Mouse (Mus musculus) limb, embryonic 11.5 days (tissue): ENCODE results near the gene Gng12. TPM values are rescaled to one million over a fixed set of nuclear protein-coding genes. Genes with fewer than 3 reads are reported as not detected.
"Not testable (repeated sequence)": the region's sequence is repeated elsewhere in the genome, so short reads cannot be mapped to it uniquely, and the experiment has no call there.

Source experiments
- ATAC-seq: fragments of 200-750 bp; cut with Nextera tagmentation; 2 replicates; pipeline ENCODE4 v1.8.0; 2017; ENCODE audit warnings: low read depth; ENCODE audit not compliant: insufficient number of reproducible peaks, low FRiP score, low TSS enrichment
- DNase-seq: peaks from one replicate; pipeline ENCODE4 v3.0.0-alpha.2; 2015; ENCODE audit warnings: low spot score
- H3K27ac ChIP-seq: fragments of 300-500 bp; sonication (generic); replicated peaks from 2 replicates; pipeline ENCODE4 v1.5.1; 2014; ENCODE audit warnings: low read depth, mild to moderate bottlenecking, low read length
- H3K27me3 ChIP-seq: fragments of 300-500 bp; sonication (generic); 2 replicates; pipeline ENCODE4 v1.6.1; 2014; ENCODE audit warnings: mild to moderate bottlenecking, low read length, mixed read lengths; ENCODE audit not compliant: control insufficient read depth, insufficient read depth
- H3K36me3 ChIP-seq: fragments of 300-500 bp; sonication (generic); 2 replicates; pipeline ENCODE4 v1.6.1; 2014; ENCODE audit warnings: mild to moderate bottlenecking, low read length, moderate library complexity, mixed read lengths; ENCODE audit not compliant: control insufficient read depth, insufficient read depth
- H3K4me1 ChIP-seq: fragments of 300-500 bp; sonication (generic); 2 replicates; pipeline ENCODE4 v1.6.1; 2014; ENCODE audit warnings: low read length, mixed read lengths; ENCODE audit not compliant: control insufficient read depth, insufficient read depth
- H3K4me2 ChIP-seq: fragments of 300-500 bp; sonication (generic); 2 replicates; pipeline ENCODE4 v1.6.1; 2014; ENCODE audit warnings: low read depth, mild to moderate bottlenecking, moderate library complexity; ENCODE audit not compliant: severe bottlenecking
- H3K4me3 ChIP-seq: fragments of 300-500 bp; sonication (generic); 2 replicates; pipeline ENCODE4 v1.5.1; 2014; ENCODE audit warnings: low read depth, low read length
- H3K9ac ChIP-seq: fragments of 300-500 bp; sonication (generic); 2 replicates; pipeline ENCODE4 v1.6.1; 2014; ENCODE audit warnings: mild to moderate bottlenecking, low read length
- H3K9me3 ChIP-seq: fragments of 300-500 bp; sonication (generic); 2 replicates; pipeline ENCODE4 v1.6.1; 2016; ENCODE audit warnings: low read length; ENCODE audit not compliant: control insufficient read depth
- WGBS: fragments of 180-500 bp; shearing (Covaris S2); extraction: QIAGEN DNeasy Blood & Tissue Kit; methylation state at CpG from one replicate; pipeline ENCODE4 v1.1.7; 2014; 5-methylcytosine and 5-hydroxymethylcytosine counted together
- polyA plus RNA-seq: library from polyadenylated mRNA; unstranded; fragments of >200 nt; fragmentation: Nextera tagmentation; extraction: Ambion mirVana; gene quantifications from 2 replicates; pipeline ENCODE4 v1.2.1, GENCODE M21; 2014

Gene Gng12
- polyA plus RNA-seq, 1 experiment from 2014 or later: 72.2 TPM

GRCm38 (mm10) chr6:66953951-66954519, 57.8 kb downstream of the Gng12 start:
- Histone ChIP-seq H3K27ac (no peak overlapping the region), H3K9ac (no peak overlapping the region), H3K9me3 (no peaks in the 10 kb centered on the region), H3K36me3 (no peaks in the 10 kb centered on the region), H3K4me1 (no peaks in the 10 kb centered on the region), H3K27me3 (no peaks in the 10 kb centered on the region), H3K4me3 (no peak overlapping the region), H3K4me2 (no peak overlapping the region)
- DNase-seq: no peak
- WGBS: 79% methylated on average over 11 of the region's 11 CpGs
- no peak for ATAC-seq

- ATAC-seq (no peak), DNase-seq (no peak)
- H3K36me3 ChIP-seq: no peaks in the 10 kb centered on the region
- WGBS: 83% methylated on average over 11 of the region's 11 CpGs
- no peaks in the 10 kb centered on the region for H3K9me3 ChIP-seq
- H3K4me2 ChIP-seq: no peak overlapping the region
- no peaks in the 10 kb centered on the region for H3K27me3 ChIP-seq
- H3K4me3 ChIP-seq: no peak overlapping the region
- no peaks in the 10 kb centered on the region for H3K4me1 ChIP-seq
- no peak overlapping the region for H3K9ac ChIP-seq
- no peak overlapping the region for H3K27ac ChIP-seq
Observed at GRCm38 (mm10) chr6:66955089-66955657, 59.0 kb downstream of the Gng12 start.

- no peaks in the 10 kb centered on the region for H3K36me3 ChIP-seq
- no peak overlapping the region for H3K27ac ChIP-seq
- ATAC-seq: no peak
- H3K4me2 ChIP-seq: no peak overlapping the region
- 98% methylated on average over 5 of the region's 5 CpGs for WGBS
- no peaks in the 10 kb centered on the region for H3K4me1 ChIP-seq
- no peak overlapping the region for H3K4me3 ChIP-seq
- no peaks in the 10 kb centered on the region for H3K9me3 ChIP-seq
- H3K9ac ChIP-seq: no peak overlapping the region
- no peaks in the 10 kb centered on the region for H3K27me3 ChIP-seq
- DNase-seq: no peak
Observed at GRCm38 (mm10) chr6:66958466-66959235, 62.5 kb downstream of the Gng12 start.

GRCm38 (mm10) chr6:66962582-66963043, 66.4 kb downstream of the Gng12 start:
- no peak overlapping the region for H3K4me2 ChIP-seq
- ATAC-seq: peak; percentile 71; the same call in 1 of the 2 replicates
- no peaks in the 10 kb centered on the region for H3K27me3 ChIP-seq
- H3K4me3 ChIP-seq: no peak overlapping the region
- no peaks in the 10 kb centered on the region for H3K9me3 ChIP-seq
- no peak overlapping the region for H3K27ac ChIP-seq
- 45% methylated on average over 2 of the region's 2 CpGs for WGBS
- DNase-seq: peak; percentile 54
- no peaks in the 10 kb centered on the region for H3K36me3 ChIP-seq
- no peak overlapping the region for H3K9ac ChIP-seq
- H3K4me1 ChIP-seq: no peaks in the 10 kb centered on the region

- DNase-seq (no peak), ATAC-seq (no peak)
- Histone ChIP-seq H3K9ac (no peak overlapping the region), H3K4me1 (no peaks in the 10 kb centered on the region), H3K4me2 (no peak overlapping the region), H3K9me3 (no peaks in the 10 kb centered on the region), H3K4me3 (no peak overlapping the region), H3K27ac (no peak overlapping the region), H3K36me3 (no peaks in the 10 kb centered on the region), H3K27me3 (no peaks in the 10 kb centered on the region)
- WGBS: 83% methylated on average over 1 of the region's 1 CpGs
Observed at GRCm38 (mm10) chr6:66963068-66963467, 66.9 kb downstream of the Gng12 start.

DNA sequence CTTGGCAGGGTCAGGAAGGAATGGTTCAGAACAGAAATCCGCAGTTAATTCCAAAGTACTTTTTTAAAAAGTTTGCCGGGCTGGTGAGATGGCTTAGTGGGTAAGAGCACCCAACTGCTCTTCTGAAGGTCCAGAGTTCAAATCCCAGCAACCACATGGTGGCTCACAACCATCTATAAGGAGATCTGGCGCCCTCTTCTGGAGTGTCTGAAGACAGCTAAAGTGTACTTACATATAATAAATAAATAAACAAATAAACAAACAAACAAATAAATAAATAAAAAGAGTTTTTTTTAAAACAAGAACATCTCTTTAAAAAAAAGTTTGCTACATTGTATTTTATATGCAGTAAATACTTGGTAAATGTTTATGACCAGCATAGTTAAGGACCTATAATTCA, 67.5 kb downstream of the Gng12 start:
- H3K4me2 ChIP-seq, H3K27ac ChIP-seq, H3K9me3 ChIP-seq, H3K4me1 ChIP-seq, DNase-seq, H3K4me3 ChIP-seq, H3K36me3 ChIP-seq, H3K9ac ChIP-seq, H3K27me3 ChIP-seq, ATAC-seq: not testable (repeated sequence)
- 84% methylated on average over 3 of the region's 3 CpGs for WGBS

- DNase-seq (no peak), ATAC-seq (no peak)
- H3K4me3 ChIP-seq: no peak overlapping the region
- no peaks in the 10 kb centered on the region for H3K4me1 ChIP-seq
- no peaks in the 10 kb centered on the region for H3K27me3 ChIP-seq
- H3K27ac ChIP-seq: no peak overlapping the region
- no peaks in the 10 kb centered on the region for H3K9me3 ChIP-seq
- 73% methylated on average over 4 of the region's 4 CpGs for WGBS
- no peak overlapping the region for H3K9ac ChIP-seq
- H3K36me3 ChIP-seq: no peaks in the 10 kb centered on the region
- H3K4me2 ChIP-seq: no peak overlapping the region
Observed at GRCm38 (mm10) chr6:66964222-66964621, 68.0 kb downstream of the Gng12 start.

DNA sequence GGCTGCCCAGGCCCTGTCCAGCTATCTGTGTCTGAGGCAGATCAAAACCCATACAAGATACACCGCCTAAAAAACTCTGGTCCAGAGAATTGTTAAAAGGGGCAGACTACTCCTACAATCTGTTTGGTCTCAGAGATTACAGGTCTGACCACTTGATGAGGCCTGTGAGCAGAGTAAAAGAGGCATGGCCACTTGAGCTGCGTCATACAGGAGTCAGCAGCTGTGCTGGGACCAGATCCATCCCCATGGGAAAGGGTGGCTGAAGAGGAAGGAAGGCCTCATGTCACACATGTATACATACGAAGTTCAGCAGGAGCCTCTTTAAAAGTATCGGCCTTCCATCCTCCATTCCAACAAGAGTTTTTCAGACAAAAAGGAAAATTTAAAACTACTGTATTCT, 69.0 kb downstream of the Gng12 start:
- no peaks in the 10 kb centered on the region for H3K4me1 ChIP-seq
- 81% methylated on average over 4 of the region's 4 CpGs for WGBS
- no peaks in the 10 kb centered on the region for H3K27me3 ChIP-seq
- H3K4me2 ChIP-seq: no peak overlapping the region
- no peak overlapping the region for H3K4me3 ChIP-seq
- no peaks in the 10 kb centered on the region for H3K36me3 ChIP-seq
- no peak overlapping the region for H3K9ac ChIP-seq
- H3K27ac ChIP-seq: no peak overlapping the region
- no peak for ATAC-seq
- H3K9me3 ChIP-seq: no peaks in the 10 kb centered on the region
- no peak for DNase-seq
